Comparison of ENCODE assay signal across 25 mouse cellular contexts in genomic region chr3:123131151-123131756, GRCm38 (mm10).
DNase-seq lines count a peak whose midpoint lies in the region; ATAC-seq and TF ChIP-seq lines count a peak whose summit lies in the region.
"Had no signal": no experiment of that assay in that cellular context is flagged by ENCODE, and none has a peak within 500 bp of the region (broad histone marks: within the 10 kb centered on the region; RNA-seq: fewer than 3 reads in every experiment).

No protein-coding gene starts in this region.

- no peaks in the 10 kb centered on the region for H3K36me3 ChIP-seq in heart, embryonic 10.5 days
- H3K36me3 ChIP-seq in heart, embryonic 16.5 days (ENCODE audit: control insufficient read depth, insufficient read depth): no peaks in the 10 kb centered on the region
- no peaks in the 10 kb centered on the region for H3K36me3 ChIP-seq in heart, embryonic 11.5 days (ENCODE audit: control insufficient read depth, insufficient read depth, low read length)
- H3K36me3 ChIP-seq in forebrain, embryonic 15.5 days: no peaks in the 10 kb centered on the region
- H3K36me3 ChIP-seq: embryonic facial prominence, embryonic 12.5 days; embryonic facial prominence, embryonic 15.5 days; hindbrain, embryonic 12.5 days; hindbrain, embryonic 15.5 days had no signal

- WGBS in heart, embryonic 10.5 days: 80% methylated on average over 6 of the region's 6 CpGs
- WGBS in heart, embryonic 16.5 days: 82% methylated on average over 6 of the region's 6 CpGs
- WGBS in heart, embryonic 11.5 days (ENCODE audit: insufficient replicate concordance): 79% methylated on average over 6 of the region's 6 CpGs
- WGBS in forebrain, embryonic 15.5 days: 93% methylated on average over 6 of the region's 6 CpGs

- intact Hi-C loops in gastrocnemius, adult 2 months (cut with DNase I): no loop called here

- no peak for TF ChIP-seq CTCF in gastrocnemius, adult 2 months (IDR thresholded peaks at IDR 0.05)

- peak; percentile 65; the same call in 1 of the 2 replicates for ATAC-seq in heart, embryonic 16.5 days (replicated peaks; ENCODE audit: extremely low read depth, insufficient read depth, low FRiP score)
- no peak for ATAC-seq in heart, embryonic 11.5 days (replicated peaks; ENCODE audit: insufficient number of reproducible peaks, low FRiP score, low TSS enrichment)
- ATAC-seq in forebrain, embryonic 15.5 days (replicated peaks): no peak
- ATAC-seq: forebrain, embryonic 14.5 days; intestine, postnatal 0 days had no signal

- H3K4me2 ChIP-seq in heart, embryonic 16.5 days (ENCODE audit: low read depth, low read length): no peak overlapping the region
- H3K4me2 ChIP-seq in heart, embryonic 11.5 days: no peak overlapping the region
- H3K4me2 ChIP-seq in forebrain, embryonic 15.5 days (replicated peaks): no peak overlapping the region
- H3K4me2 ChIP-seq: embryonic facial prominence, embryonic 12.5 days; embryonic facial prominence, embryonic 15.5 days; hindbrain, embryonic 12.5 days; hindbrain, embryonic 15.5 days had no signal

- peak overlapping the region; percentile 49 for H3K4me3 ChIP-seq in gastrocnemius, adult 2 months
- no peak overlapping the region for H3K4me3 ChIP-seq in heart, embryonic 10.5 days
- no peak overlapping the region for H3K4me3 ChIP-seq in heart, embryonic 16.5 days (ENCODE audit: low read length)
- H3K4me3 ChIP-seq in heart, embryonic 11.5 days (ENCODE audit: low read depth, low read length): no peak overlapping the region
- H3K4me3 ChIP-seq in brown adipose tissue, adult 24 weeks (ENCODE audit: insufficient read depth, low read depth, low read length): no peak overlapping the region
- H3K4me3 ChIP-seq in forebrain, embryonic 15.5 days: no peak overlapping the region
- H3K4me3 ChIP-seq: embryonic facial prominence, embryonic 12.5 days; embryonic facial prominence, embryonic 15.5 days; hindbrain, embryonic 12.5 days; hindbrain, embryonic 15.5 days had no signal

- peak overlapping the region; percentile 90 for H3K27ac ChIP-seq in gastrocnemius, adult 2 months
- H3K27ac ChIP-seq in heart, embryonic 10.5 days: peak overlapping the region; percentile 69
- peak overlapping the region; percentile 16; the same call in 1 of the 2 replicates for H3K27ac ChIP-seq in heart, embryonic 16.5 days (ENCODE audit: low read length)
- H3K27ac ChIP-seq in heart, embryonic 11.5 days (ENCODE audit: low read depth, low read length): no peak overlapping the region
- peak overlapping the region; percentile 50 for H3K27ac ChIP-seq in brown adipose tissue, adult 24 weeks (replicated peaks; ENCODE audit: low read depth, low read length)
- H3K27ac ChIP-seq in forebrain, embryonic 15.5 days (replicated peaks): no peak overlapping the region
- H3K27ac ChIP-seq: embryonic facial prominence, embryonic 12.5 days; embryonic facial prominence, embryonic 15.5 days; hindbrain, embryonic 12.5 days; hindbrain, embryonic 15.5 days; kidney, postnatal 0 days had no signal

- no peak overlapping the region for H3K9ac ChIP-seq in heart, embryonic 16.5 days (ENCODE audit: low read length)
- no peak overlapping the region for H3K9ac ChIP-seq in heart, embryonic 11.5 days (ENCODE audit: low read depth, low read length)
- no peak overlapping the region for H3K9ac ChIP-seq in forebrain, embryonic 15.5 days (replicated peaks)
- H3K9ac ChIP-seq: embryonic facial prominence, embryonic 12.5 days; embryonic facial prominence, embryonic 15.5 days; hindbrain, embryonic 12.5 days; hindbrain, embryonic 15.5 days had no signal

- no peaks in the 10 kb centered on the region for H3K27me3 ChIP-seq in heart, embryonic 10.5 days (ENCODE audit: insufficient read depth, poor library complexity, severe bottlenecking)
- no peaks in the 10 kb centered on the region for H3K27me3 ChIP-seq in heart, embryonic 16.5 days (ENCODE audit: control insufficient read depth, insufficient read depth, low read length)
- H3K27me3 ChIP-seq in heart, embryonic 11.5 days (ENCODE audit: control insufficient read depth, insufficient read depth, low read length): no peaks in the 10 kb centered on the region
- no peaks in the 10 kb centered on the region for H3K27me3 ChIP-seq in forebrain, embryonic 15.5 days
- H3K27me3 ChIP-seq: embryonic facial prominence, embryonic 12.5 days; embryonic facial prominence, embryonic 15.5 days; hindbrain, embryonic 12.5 days; hindbrain, embryonic 15.5 days had no signal

- DNase-seq in gastrocnemius, adult 2 months: peak; percentile 59
- DNase-seq in gastrocnemius, adult 18-20 months (ENCODE audit: low spot score): no peak
- no peak for DNase-seq in heart, embryonic 10.5 days (ENCODE audit: low spot score)
- DNase-seq in heart, adult 9 months (ENCODE audit: low spot score in 2 of 2): no peak
- DNase-seq: adrenal gland, adult 8-10 months; adrenal gland, postnatal 36 days; B cell, adult 2 months; cerebellum, adult 11 months; cerebellum, adult 2 months; cerebellum, adult 9-11 months; cerebellum, postnatal 25 days; gastrocnemius, postnatal 14 days; heart, postnatal 10 days; kidney, adult 2 months had no signal

- H3K9me3 ChIP-seq in heart, embryonic 10.5 days: no peaks in the 10 kb centered on the region
- no peaks in the 10 kb centered on the region for H3K9me3 ChIP-seq in heart, embryonic 16.5 days (replicated peaks; ENCODE audit: control insufficient read depth, low read length)
- H3K9me3 ChIP-seq in heart, embryonic 11.5 days (replicated peaks; ENCODE audit: control insufficient read depth, low read length): no peaks in the 10 kb centered on the region
- H3K9me3 ChIP-seq in forebrain, embryonic 15.5 days: no peaks in the 10 kb centered on the region
- H3K9me3 ChIP-seq: embryonic facial prominence, embryonic 12.5 days; embryonic facial prominence, embryonic 15.5 days; hindbrain, embryonic 12.5 days; hindbrain, embryonic 15.5 days had no signal

- H3K4me1 ChIP-seq in heart, embryonic 10.5 days: peaks cover 23% of the 10 kb centered on the region
- peaks cover 14% of the 10 kb centered on the region for H3K4me1 ChIP-seq in heart, embryonic 16.5 days (ENCODE audit: control insufficient read depth, insufficient read depth, low read length)
- peaks cover 3% of the 10 kb centered on the region; the same call in 1 of the 2 replicates for H3K4me1 ChIP-seq in heart, embryonic 11.5 days (ENCODE audit: control insufficient read depth, insufficient read depth, low read length)
- peaks cover 15% of the 10 kb centered on the region for H3K4me1 ChIP-seq in brown adipose tissue, adult 24 weeks (ENCODE audit: control insufficient read depth, insufficient read depth, insufficient read length, low read length)
- no peaks in the 10 kb centered on the region for H3K4me1 ChIP-seq in forebrain, embryonic 15.5 days
- H3K4me1 ChIP-seq: embryonic facial prominence, embryonic 12.5 days; embryonic facial prominence, embryonic 15.5 days; hindbrain, embryonic 12.5 days; hindbrain, embryonic 15.5 days had no signal

Comparison
In these comparisons a context has a peak if more than half of its experiments do, and no peak if none do; other contexts are left out.
1. H3K27ac ChIP-seq: peak in gastrocnemius, adult 2 months (single experiment), heart, embryonic 10.5 days (single experiment), heart, embryonic 16.5 days (single experiment) and brown adipose tissue, adult 24 weeks (single experiment); none in heart, embryonic 11.5 days (single experiment) and forebrain, embryonic 15.5 days (single experiment).